Mouse (Mus musculus) kidney, adult 2 months (tissue): ENCODE results near the gene Rmi1. TPM values are rescaled to one million over a fixed set of nuclear protein-coding genes. Genes with fewer than 3 reads are reported as not detected.
A peak's percentile ranks its signal among the peaks of the same experiment; 100 is the strongest.
"Not testable (repeated sequence)": the region's sequence is repeated elsewhere in the genome, so short reads cannot be mapped to it uniquely, and the experiment has no call there.

Experiments
- DNase-seq: peaks from one replicate; pipeline ENCODE4 v3.0.0; 2021
- H3K27ac ChIP-seq: fragments of 200-500 bp; 2 replicates; pipeline ENCODE4 v1.5.1; 2012; ENCODE audit warnings: low read depth, low read length, control low read depth, inconsistent platforms; ENCODE audit not compliant: insufficient read depth
- H3K27me3 ChIP-seq: fragments of 200-500 bp; replicated peaks from 2 replicates; pipeline ENCODE4 v1.6.1; 2012; ENCODE audit warnings: mild to moderate bottlenecking, moderate library complexity, low read length, inconsistent platforms; ENCODE audit not compliant: control insufficient read depth, insufficient read depth
- H3K36me3 ChIP-seq: fragments of 200-500 bp; 2 replicates; pipeline ENCODE4 v1.6.1; 2012; ENCODE audit warnings: mild to moderate bottlenecking, moderate library complexity, low read length, inconsistent platforms; ENCODE audit not compliant: control insufficient read depth, insufficient read depth
- H3K4me1 ChIP-seq: fragments of 200-500 bp; 2 replicates; pipeline ENCODE4 v1.6.1; 2011; ENCODE audit warnings: low read length; ENCODE audit not compliant: control insufficient read depth, insufficient read depth
- H3K4me3 ChIP-seq: fragments of 200-500 bp; 2 replicates; pipeline ENCODE4 v1.5.1; 2011; ENCODE audit warnings: mild to moderate bottlenecking, low read depth, low read length, control low read depth; ENCODE audit not compliant: insufficient read depth
- CTCF ChIP-seq: fragments of 200-500 bp; conservative IDR thresholded peaks from 2 replicates; pipeline ENCODE4 v1.5.1; 2011; ENCODE audit warnings: low read depth, mild to moderate bottlenecking, control low read depth, low read length, moderate library complexity, mixed read lengths; ENCODE audit not compliant: insufficient read depth, insufficient read length
- POLR2A ChIP-seq: fragments of 200-500 bp; IDR thresholded peaks from one replicate; pipeline ENCODE4 v1.6.1; 2011; ENCODE audit warnings: low read depth, low read length, control low read depth
- WGBS: fragments of 180-500 bp; shearing (Covaris S2); methylation state at CpG from one replicate; pipeline ENCODE4 v1.1.7; 2018; 5-methylcytosine and 5-hydroxymethylcytosine counted together
- polyA plus RNA-seq: library from polyadenylated mRNA; depleted of rRNA; stranded (reverse); fragments of >200 nt; gene quantifications from 2 replicates; pipeline ENCODE4 v1.2.3, GENCODE M21; 2012; rRNA removed

The Rmi1 gene
- polyA plus RNA-seq, 1 experiment = 7.1 TPM

DNA sequence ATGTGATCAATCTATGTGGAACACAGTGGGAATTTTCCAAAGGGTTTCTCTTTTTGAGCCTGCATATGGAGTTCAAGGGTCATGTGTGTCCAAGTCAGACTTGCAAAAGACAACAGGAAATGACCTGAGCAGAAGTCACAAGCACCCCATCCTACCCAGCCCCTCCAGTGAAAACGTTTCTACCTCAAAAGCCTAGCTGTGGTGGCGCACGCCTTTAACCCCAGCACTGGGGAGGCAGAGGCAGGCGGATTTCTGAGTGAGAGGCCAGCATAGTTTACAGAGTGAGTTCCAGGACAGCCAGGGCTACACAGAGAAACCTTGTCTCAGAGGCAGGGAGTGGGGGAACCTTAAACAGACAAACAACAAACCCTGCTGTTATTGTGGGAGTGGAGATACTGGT lies 50.2 kb downstream of the Rmi1 start:
- no peaks in the 10 kb centered on the region for H3K36me3 ChIP-seq
- no peak overlapping the region for H3K4me3 ChIP-seq
- H3K27ac ChIP-seq = no peak overlapping the region
- no peaks in the 10 kb centered on the region for H3K4me1 ChIP-seq
- peaks cover 2% of the 10 kb centered on the region; the same call in 1 of the 2 replicates for H3K27me3 ChIP-seq
- DNase-seq = peak; percentile 5
- TF ChIP-seq POLR2A = no peak
- TF ChIP-seq CTCF = no peak
- WGBS = 79% methylated on average over 4 of the region's 4 CpGs

- Histone ChIP-seq H3K4me3 (peak overlapping the region; percentile 48), H3K36me3 (no peaks in the 10 kb centered on the region), H3K27me3 (peaks cover 2% of the 10 kb centered on the region; the same call in 1 of the 2 replicates), H3K4me1 (no peaks in the 10 kb centered on the region), H3K27ac (no peak overlapping the region)
- DNase-seq = peak; percentile 16
- WGBS = 19% methylated on average over 32 of the region's 32 CpGs
- TF ChIP-seq POLR2A (no peak), CTCF (no peak)
Measured at GRCm38 (mm10) chr13:58452651-58453413, 50.8 kb downstream of the Rmi1 start.

DNA sequence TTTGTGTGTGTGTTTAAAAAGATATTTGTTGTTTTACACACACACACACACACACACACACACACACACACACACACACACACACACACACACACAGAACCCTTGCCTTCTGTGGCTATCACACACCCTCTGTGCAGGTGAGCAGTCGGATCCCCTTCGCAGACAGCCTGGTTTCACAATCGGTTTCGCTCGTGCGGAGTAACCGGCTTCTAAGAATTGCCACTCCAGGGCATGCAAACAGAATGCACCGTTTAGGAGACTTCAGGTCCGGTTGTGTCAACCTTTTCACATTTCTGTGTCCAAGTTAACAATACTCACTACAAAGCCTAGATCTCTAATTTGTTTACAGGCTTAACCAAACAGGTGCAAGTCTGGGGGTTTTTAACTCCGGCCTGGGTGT lies 51.5 kb downstream of the Rmi1 start:
- peaks cover 2% of the 10 kb centered on the region; the same call in 1 of the 2 replicates for H3K27me3 ChIP-seq
- 42% methylated on average over 10 of the region's 10 CpGs for WGBS
- TF ChIP-seq POLR2A (no peak), CTCF (no peak)
- H3K4me3 ChIP-seq = no peak overlapping the region
- DNase-seq = no peak
- no peak overlapping the region for H3K27ac ChIP-seq
- H3K4me1 ChIP-seq = no peaks in the 10 kb centered on the region
- no peaks in the 10 kb centered on the region for H3K36me3 ChIP-seq

DNA sequence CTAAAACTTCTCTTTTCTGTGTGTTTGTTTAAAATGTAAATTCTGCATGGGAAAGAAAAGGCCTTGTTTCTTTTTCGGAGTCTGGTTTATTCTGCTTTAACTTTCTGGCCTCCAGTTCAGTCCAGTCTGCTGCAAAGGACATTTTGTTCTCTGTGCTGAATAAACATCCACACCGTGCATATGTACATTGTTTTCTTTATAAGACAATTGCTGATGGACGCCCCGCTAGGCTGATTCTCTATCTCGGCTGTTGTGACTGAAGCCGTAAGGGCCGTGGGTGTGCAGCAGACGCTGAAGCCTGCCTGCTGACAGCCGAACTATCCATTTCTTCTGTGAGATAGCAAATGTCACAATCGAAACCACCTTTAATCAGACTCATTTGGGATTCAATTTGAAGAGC lies 54.5 kb downstream of the Rmi1 start:
- H3K36me3 ChIP-seq = no peaks in the 10 kb centered on the region
- no peak overlapping the region for H3K27ac ChIP-seq
- no peak for DNase-seq
- 75% methylated on average over 10 of the region's 10 CpGs for WGBS
- no peaks in the 10 kb centered on the region for H3K4me1 ChIP-seq
- peaks cover 2% of the 10 kb centered on the region; the same call in 1 of the 2 replicates for H3K27me3 ChIP-seq
- no peak overlapping the region for H3K4me3 ChIP-seq
- no peak for TF ChIP-seq CTCF

DNA sequence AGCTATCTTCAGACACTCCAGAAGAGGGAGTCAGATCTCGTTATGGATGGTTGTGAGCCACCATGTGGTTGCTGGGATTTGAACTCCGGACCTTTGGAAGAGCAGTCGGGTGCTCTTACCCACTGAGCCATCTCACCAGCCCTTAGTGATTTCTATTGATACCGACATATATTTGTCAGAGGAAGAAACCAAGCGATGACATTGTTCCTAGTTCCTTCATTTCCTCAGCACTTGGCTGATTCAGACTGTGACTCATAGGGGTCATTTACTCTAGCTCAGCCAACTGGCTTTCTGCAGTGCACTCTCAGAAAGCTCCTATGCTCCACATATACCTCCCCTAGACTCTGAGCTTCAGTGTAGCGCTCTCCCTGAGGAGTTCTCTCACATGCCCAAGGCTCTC lies 56.8 kb downstream of the Rmi1 start:
- H3K36me3 ChIP-seq, H3K27ac ChIP-seq, H3K27me3 ChIP-seq, H3K4me1 ChIP-seq, DNase-seq, H3K4me3 ChIP-seq: not testable (repeated sequence)
- WGBS = 86% methylated on average over 6 of the region's 6 CpGs

Other genes with a start within 250 kb of the Rmi1 start
- 21.0 and 27.4 TPM in 2 replicates for gene Idnk, start 244.6 kb upstream of the Rmi1 start, polyA plus RNA-seq
- gene Ubqln1, start 186.6 kb upstream of the Rmi1 start, polyA plus RNA-seq = 111 and 134 TPM in 2 replicates
- gene Gkap1, start 126.5 kb upstream of the Rmi1 start, polyA plus RNA-seq = 11.0 and 11.9 TPM in 2 replicates
- gene Kif27, start 43.1 kb upstream of the Rmi1 start, polyA plus RNA-seq = 0.22 and 0.31 TPM in 2 replicates
- gene 2210016F16Rik, start 17.0 kb upstream of the Rmi1 start, polyA plus RNA-seq = 25.2 and 33.8 TPM in 2 replicates
- gene Hnrnpk, start 1.1 kb downstream of the Rmi1 start, polyA plus RNA-seq = 175 and 211 TPM in 2 replicates
- not detected in 2 replicates for gene Slc28a3, start 208.6 kb downstream of the Rmi1 start, polyA plus RNA-seq